Mouse (Mus musculus): Measurements from ENCODE around the gene Crtam. TPM values are rescaled to one million over a fixed set of nuclear protein-coding genes. Genes with fewer than 3 reads are reported as not detected.

The Crtam gene
- polyA plus RNA-seq, 1 experiment from 2014 or later, result not detected

- 60% methylated on average over 9 of the region's 9 CpGs for WGBS
- Histone ChIP-seq H3K4me2 (replicated peaks) (no peak overlapping the region), H3K4me1 (0 out of 2 replicates have a peak, but pooled peaks cover 8% of the 10 kb centered on the region), H3K4me3 (no peak overlapping the region), H3K36me3 (no peaks in the 10 kb centered on the region), H3K27ac (replicated peaks) (no peak overlapping the region), H3K9ac (replicated peaks) (no peak overlapping the region), H3K9me3 (no peaks in the 10 kb centered on the region), H3K27me3 (no peaks in the 10 kb centered on the region)
- ATAC-seq (ENCODE audit: low FRiP score, low read depth), result no peak
These were observed 33.8 kb upstream of the Crtam start for GRCm38 (mm10) chr9:41038150-41038664.

GRCm38 (mm10) chr9:41031590-41032489 is 27.4 kb upstream of the Crtam start:
- peak; percentile 28; the same call in 1 of the 2 replicates for ATAC-seq (ENCODE audit: low FRiP score, low read depth)

GRCm38 (mm10) chr9:41029827-41030226 is 25.4 kb upstream of the Crtam start:
- no peaks in the 10 kb centered on the region for H3K27me3 ChIP-seq
- WGBS, result 87% methylated on average over 6 of the region's 6 CpGs

More at GRCm38 (mm10) chr9:41031590-41032489, 27.4 kb upstream of the Crtam start:
- peak overlapping the region; percentile 16; the same call in 1 of the 2 replicates for H3K4me2 ChIP-seq (replicated peaks)
- no peaks in the 10 kb centered on the region for H3K36me3 ChIP-seq
- 51% methylated on average over 18 of the region's 18 CpGs for WGBS
- no peak overlapping the region for H3K9ac ChIP-seq (replicated peaks)
- H3K4me3 ChIP-seq, result no peak overlapping the region
- peak overlapping the region; percentile 68 for H3K27ac ChIP-seq (replicated peaks)
- H3K27me3 ChIP-seq, result no peaks in the 10 kb centered on the region
- H3K9me3 ChIP-seq, result no peaks in the 10 kb centered on the region
- H3K4me1 ChIP-seq, result peaks cover 17% of the 10 kb centered on the region

GRCm38 (mm10) chr9:41028470-41028869 is 24.0 kb upstream of the Crtam start:
- Histone ChIP-seq H3K4me2 (replicated peaks) (no peak overlapping the region), H3K27me3 (no peaks in the 10 kb centered on the region), H3K9ac (replicated peaks) (no peak overlapping the region), H3K4me3 (no peak overlapping the region), H3K9me3 (no peaks in the 10 kb centered on the region), H3K36me3 (no peaks in the 10 kb centered on the region), H3K27ac (replicated peaks) (no peak overlapping the region), H3K4me1 (peaks cover 9% of the 10 kb centered on the region)
- 45% methylated on average over 5 of the region's 5 CpGs for WGBS
- ATAC-seq (ENCODE audit: low FRiP score, low read depth), result peak; percentile 34; the same call in 1 of the 2 replicates

More at GRCm38 (mm10) chr9:41029827-41030226, 25.4 kb upstream of the Crtam start:
- Histone ChIP-seq H3K4me1 (peaks cover 17% of the 10 kb centered on the region), H3K4me3 (no peak overlapping the region), H3K4me2 (replicated peaks) (no peak overlapping the region), H3K9me3 (no peaks in the 10 kb centered on the region), H3K9ac (replicated peaks) (no peak overlapping the region), H3K36me3 (no peaks in the 10 kb centered on the region), H3K27ac (replicated peaks) (no peak overlapping the region)
- no peak for ATAC-seq (ENCODE audit: low FRiP score, low read depth)

- no peaks in the 10 kb centered on the region for H3K4me1 ChIP-seq
- no peaks in the 10 kb centered on the region for H3K27me3 ChIP-seq
- no peak overlapping the region for H3K4me2 ChIP-seq (replicated peaks)
- WGBS, result 78% methylated on average over 3 of the region's 3 CpGs
- H3K36me3 ChIP-seq, result peaks cover 6% of the 10 kb centered on the region; the same call in 1 of the 2 replicates
- H3K4me3 ChIP-seq, result no peak overlapping the region
- ATAC-seq (ENCODE audit: low FRiP score, low read depth), result no peak
- no peak overlapping the region for H3K27ac ChIP-seq (replicated peaks)
- H3K9ac ChIP-seq (replicated peaks), result no peak overlapping the region
- no peaks in the 10 kb centered on the region for H3K9me3 ChIP-seq
These were observed 17.3 kb upstream of the Crtam start for GRCm38 (mm10) chr9:41021690-41022089.

GRCm38 (mm10) chr9:41020486-41020885 is 16.1 kb upstream of the Crtam start:
- no peak for ATAC-seq (ENCODE audit: low FRiP score, low read depth)
- Histone ChIP-seq H3K4me1 (no peaks in the 10 kb centered on the region), H3K4me3 (no peak overlapping the region), H3K4me2 (replicated peaks) (no peak overlapping the region), H3K9ac (replicated peaks) (no peak overlapping the region), H3K9me3 (no peaks in the 10 kb centered on the region), H3K27me3 (no peaks in the 10 kb centered on the region), H3K36me3 (peaks cover 6% of the 10 kb centered on the region; the same call in 1 of the 2 replicates), H3K27ac (replicated peaks) (no peak overlapping the region)
- 90% methylated on average over 3 of the region's 3 CpGs for WGBS

GRCm38 (mm10) chr9:41014512-41014911 is 10.1 kb upstream of the Crtam start:
- Histone ChIP-seq H3K9me3 (no peaks in the 10 kb centered on the region), H3K27ac (replicated peaks) (peak overlapping the region; percentile 70), H3K4me1 (peaks cover 46% of the 10 kb centered on the region), H3K36me3 (no peaks in the 10 kb centered on the region), H3K27me3 (no peaks in the 10 kb centered on the region), H3K4me2 (replicated peaks) (no peak overlapping the region), H3K9ac (replicated peaks) (no peak overlapping the region), H3K4me3 (no peak overlapping the region)
- 29% methylated on average over 4 of the region's 4 CpGs for WGBS
- ATAC-seq (ENCODE audit: low FRiP score, low read depth), result no peak

GRCm38 (mm10) chr9:41012456-41012855 is 8.0 kb upstream of the Crtam start:
- Histone ChIP-seq H3K36me3 (no peaks in the 10 kb centered on the region), H3K4me2 (replicated peaks) (peak overlapping the region; percentile 32; the same call in 1 of the 2 replicates), H3K9me3 (no peaks in the 10 kb centered on the region), H3K4me1 (peaks cover 49% of the 10 kb centered on the region), H3K27me3 (no peaks in the 10 kb centered on the region), H3K9ac (replicated peaks) (no peak overlapping the region), H3K27ac (replicated peaks) (peak overlapping the region; percentile 92), H3K4me3 (no peak overlapping the region)
- ATAC-seq (ENCODE audit: low FRiP score, low read depth), result peak; percentile 47; the same call in 1 of the 2 replicates
- 39% methylated on average over 5 of the region's 5 CpGs for whole genome bisulfite sequencing

- peak; percentile 91 for ATAC-seq (ENCODE audit: low FRiP score, low read depth)
- no peak overlapping the region for H3K9ac ChIP-seq (replicated peaks)
- no peaks in the 10 kb centered on the region for H3K36me3 ChIP-seq
- H3K9me3 ChIP-seq, result no peaks in the 10 kb centered on the region
- H3K27ac ChIP-seq (replicated peaks), result peak overlapping the region; percentile 92
- no peaks in the 10 kb centered on the region for H3K27me3 ChIP-seq
- peaks cover 49% of the 10 kb centered on the region for H3K4me1 ChIP-seq
- H3K4me2 ChIP-seq (replicated peaks), result peak overlapping the region; percentile 32
- 21% methylated on average over 13 of the region's 13 CpGs for WGBS
- H3K4me3 ChIP-seq, result no peak overlapping the region
These were observed 7.3 kb upstream of the Crtam start for GRCm38 (mm10) chr9:41011512-41012436.

GRCm38 (mm10) chr9:41007785-41008184 is 3.4 kb upstream of the Crtam start:
- H3K27me3 ChIP-seq, result no peaks in the 10 kb centered on the region
- H3K4me1 ChIP-seq, result peaks cover 28% of the 10 kb centered on the region
- no peaks in the 10 kb centered on the region for H3K9me3 ChIP-seq
- H3K4me2 ChIP-seq (replicated peaks), result no peak overlapping the region
- H3K4me3 ChIP-seq, result no peak overlapping the region
- no peaks in the 10 kb centered on the region for H3K36me3 ChIP-seq
- H3K27ac ChIP-seq (replicated peaks), result no peak overlapping the region
- no peak for ATAC-seq (ENCODE audit: low FRiP score, low read depth)
- 3% methylated on average over 1 of the region's 1 CpGs for WGBS
- no peak overlapping the region for H3K9ac ChIP-seq (replicated peaks)

GRCm38 (mm10) chr9:40997116-40997779 is 7.2 kb downstream of the Crtam start:
- H3K4me2 ChIP-seq (replicated peaks), result no peak overlapping the region
- 86% methylated on average over 7 of the region's 7 CpGs for WGBS
- H3K9ac ChIP-seq (replicated peaks), result no peak overlapping the region
- peaks cover 5% of the 10 kb centered on the region; the same call in 1 of the 2 replicates for H3K4me1 ChIP-seq
- no peaks in the 10 kb centered on the region for H3K27me3 ChIP-seq
- no peak for ATAC-seq (ENCODE audit: low FRiP score, low read depth)
- H3K9me3 ChIP-seq, result no peaks in the 10 kb centered on the region
- H3K27ac ChIP-seq (replicated peaks), result no peak overlapping the region
- H3K36me3 ChIP-seq, result no peaks in the 10 kb centered on the region
- H3K4me3 ChIP-seq, result no peak overlapping the region

Data from midbrain, embryonic 12.5 days (tissue).